Mouse (Mus musculus) small intestine, adult 2 months (tissue): ENCODE data around the gene H3f3a. TPM values are rescaled to one million over a fixed set of nuclear protein-coding genes. Genes with fewer than 3 reads are reported as not detected.
A peak's percentile ranks its signal among the peaks of the same experiment; 100 is the strongest.

Experiments used
- H3K27ac ChIP-seq: fragments of 200-500 bp; 2 replicates; pipeline ENCODE4 v1.5.1; 2012; ENCODE audit warnings: low read depth, low read length, control low read depth, inconsistent platforms; ENCODE audit not compliant: insufficient read depth
- H3K27me3 ChIP-seq: fragments of 200-500 bp; 2 replicates; pipeline ENCODE4 v1.6.1; 2012; ENCODE audit warnings: mild to moderate bottlenecking, moderate library complexity, low read length, inconsistent platforms; ENCODE audit not compliant: control insufficient read depth, insufficient read depth
- H3K36me3 ChIP-seq: fragments of 200-500 bp; 2 replicates; pipeline ENCODE4 v1.6.1; 2012; ENCODE audit warnings: mild to moderate bottlenecking, low read length, control low read depth, inconsistent platforms; ENCODE audit not compliant: control insufficient read depth, insufficient read depth
- H3K4me1 ChIP-seq: fragments of 200-500 bp; 2 replicates; pipeline ENCODE4 v1.6.1; 2012; ENCODE audit warnings: low read length, inconsistent platforms, mixed read lengths; ENCODE audit not compliant: control insufficient read depth, insufficient read depth, insufficient read length
- H3K4me3 ChIP-seq: fragments of 200-500 bp; 2 replicates; pipeline ENCODE4 v1.5.1; 2012; ENCODE audit warnings: low read depth, mild to moderate bottlenecking, control low read depth, inconsistent platforms, low read length, moderate library complexity
- CTCF ChIP-seq: fragments of 200-500 bp; IDR thresholded peaks from 2 replicates; pipeline ENCODE4 v1.5.1; 2012; ENCODE audit warnings: low read depth, mild to moderate bottlenecking, control low read depth, inconsistent platforms, low read length, moderate library complexity, mixed read lengths; ENCODE audit not compliant: insufficient replicate concordance, insufficient read length; ENCODE audit errors: extremely low read depth
- POLR2A ChIP-seq: fragments of 200-500 bp; IDR thresholded peaks from 2 replicates; pipeline ENCODE4 v1.6.1; 2012; ENCODE audit warnings: low read depth, mild to moderate bottlenecking, control low read depth, inconsistent platforms, low read length, moderate library complexity
- WGBS: fragments of 180-500 bp; shearing (Covaris S2); methylation state at CpG from one replicate; pipeline ENCODE4 v1.1.7; 2018; 5-methylcytosine and 5-hydroxymethylcytosine counted together
- polyA plus RNA-seq: library from polyadenylated mRNA; depleted of rRNA; stranded (reverse); fragments of >200 nt; gene quantifications from 2 replicates; pipeline ENCODE4 v1.2.3, GENCODE M21; 2012; rRNA removed

H3f3a gene
- polyA plus RNA-seq: 156 and 262 TPM in 2 replicates

- Histone ChIP-seq H3K27me3 (no peaks in the 10 kb centered on the region), H3K4me1 (peaks cover 2% of the 10 kb centered on the region; the same call in 1 of the 2 replicates), H3K36me3 (peaks cover 13% of the 10 kb centered on the region), H3K27ac (peak within 1 kb of the TSS; percentile 93), H3K4me3 (peak within 1 kb of the TSS; percentile 96)
- TF ChIP-seq POLR2A (no peak; the same call in none of the 2 replicates), CTCF (no peak)
- 2% methylated on average over 68 of the region's 69 CpGs for whole genome bisulfite sequencing
Observed at GRCm38 (mm10) chr1:180813885-180814740, at the start of gene H3f3a. Gene H3f3a, minus strand, starts transcription at chr1:180813943.

GRCm38 (mm10) chr1:180860030-180860429 is 46.3 kb upstream of the H3f3a start:
- Histone ChIP-seq H3K36me3 (peaks cover 50% of the 10 kb centered on the region), H3K27ac (no peak overlapping the region), H3K27me3 (no peaks in the 10 kb centered on the region), H3K4me3 (no peak overlapping the region), H3K4me1 (no peaks in the 10 kb centered on the region)
- TF ChIP-seq POLR2A: no peak
- TF ChIP-seq CTCF: no peak
- 81% methylated on average over 6 of the region's 6 CpGs for WGBS

GRCm38 (mm10) chr1:180858763-180859162 is 45.0 kb upstream of the H3f3a start:
- H3K27ac ChIP-seq: no peak overlapping the region
- H3K4me3 ChIP-seq: no peak overlapping the region
- H3K27me3 ChIP-seq: no peaks in the 10 kb centered on the region
- H3K4me1 ChIP-seq: no peaks in the 10 kb centered on the region
- peaks cover 48% of the 10 kb centered on the region for H3K36me3 ChIP-seq
- TF ChIP-seq POLR2A (no peak), CTCF (no peak)

- H3K27ac ChIP-seq: peak within 1 kb of the TSS; percentile 85
- WGBS: 1% methylated on average over 77 of the region's 77 CpGs
Observed at GRCm38 (mm10) chr1:180850316-180851270, 36.9 kb upstream of the H3f3a start, which contains the start of gene Sde2. Gene Sde2, plus strand, starts transcription at chr1:180851127.

GRCm38 (mm10) chr1:180849701-180850301 is 36.1 kb upstream of the H3f3a start:
- WGBS: 70% methylated on average over 11 of the region's 11 CpGs
- peak overlapping the region; percentile 63; the same call in 1 of the 2 replicates for H3K4me3 ChIP-seq

More at GRCm38 (mm10) chr1:180850316-180851270, 36.9 kb upstream of the H3f3a start, which contains the start of gene Sde2:
- Histone ChIP-seq H3K4me3 (peak within 1 kb of the TSS; percentile 87), H3K27me3 (no peaks in the 10 kb centered on the region), H3K36me3 (0 out of 2 replicates have a peak, but pooled peaks cover 2% of the 10 kb centered on the region), H3K4me1 (peaks cover 14% of the 10 kb centered on the region; the same call in 1 of the 2 replicates)
- TF ChIP-seq POLR2A: peak; percentile 96
- TF ChIP-seq CTCF: no peak

GRCm38 (mm10) chr1:180848511-180849241 is 34.9 kb upstream of the H3f3a start:
- WGBS: 21% methylated on average over 11 of the region's 11 CpGs
- Histone ChIP-seq H3K27ac (peak overlapping the region; percentile 73), H3K27me3 (no peaks in the 10 kb centered on the region), H3K36me3 (no peaks in the 10 kb centered on the region), H3K4me1 (peaks cover 14% of the 10 kb centered on the region; the same call in 1 of the 2 replicates), H3K4me3 (peak overlapping the region; percentile 51)
- TF ChIP-seq CTCF: no peak
- TF ChIP-seq POLR2A: no peak

More at GRCm38 (mm10) chr1:180849701-180850301, 36.1 kb upstream of the H3f3a start:
- peaks cover 14% of the 10 kb centered on the region; the same call in 1 of the 2 replicates for H3K4me1 ChIP-seq
- 0 out of 2 replicates have a peak, but pooled peaks cover 1% of the 10 kb centered on the region for H3K36me3 ChIP-seq
- TF ChIP-seq POLR2A (no peak), CTCF (no peak)
- no peaks in the 10 kb centered on the region for H3K27me3 ChIP-seq
- H3K27ac ChIP-seq: peak overlapping the region; percentile 85
